Mouse (Mus musculus) spleen, adult 2 months (tissue): ENCODE measurements around the gene Ctsc. TPM values are rescaled to one million over a fixed set of nuclear protein-coding genes. Genes with fewer than 3 reads are reported as not detected.

Experiments used
- DNase-seq, 2 experiments: peaks; one replicate each; pipeline versions ENCODE4 v3.0.0 to v3.0.0-alpha.2; 2012 to 2021; ENCODE audit warnings: low spot score in 2 of 2, low read depth in 1 of 2
- H3K27ac ChIP-seq: fragments of 200-500 bp; 2 replicates; pipeline ENCODE4 v1.5.1; 2012; ENCODE audit warnings: low read length, inconsistent platforms; ENCODE audit not compliant: insufficient read depth
- H3K27me3 ChIP-seq: fragments of 200-500 bp; 2 replicates; pipeline ENCODE4 v1.6.1; 2012; ENCODE audit warnings: mild to moderate bottlenecking, moderate library complexity, low read length, inconsistent platforms; ENCODE audit not compliant: control insufficient read depth, insufficient read depth
- H3K36me3 ChIP-seq: fragments of 200-500 bp; 2 replicates; pipeline ENCODE4 v1.6.1; 2012; ENCODE audit warnings: mild to moderate bottlenecking, low read length, inconsistent platforms; ENCODE audit not compliant: control insufficient read depth, insufficient read depth
- H3K4me1 ChIP-seq: fragments of 200-500 bp; 2 replicates; pipeline ENCODE4 v1.6.1; 2011; ENCODE audit warnings: inconsistent platforms; ENCODE audit not compliant: control insufficient read depth, insufficient read depth, insufficient read length
- H3K4me3 ChIP-seq: fragments of 200-500 bp; 2 replicates; pipeline ENCODE4 v1.5.1; 2011; ENCODE audit warnings: mild to moderate bottlenecking, inconsistent platforms; ENCODE audit not compliant: insufficient read depth, insufficient read length; ENCODE audit errors: extremely low read depth
- CTCF ChIP-seq: fragments of 200-500 bp; IDR thresholded peaks from 2 replicates; pipeline ENCODE4 v1.5.1; 2011; ENCODE audit warnings: mild to moderate bottlenecking, inconsistent platforms; ENCODE audit not compliant: insufficient read depth, insufficient read length, insufficient replicate concordance; ENCODE audit errors: extremely low read depth
- POLR2A ChIP-seq: fragments of 200-500 bp; IDR thresholded peaks from 2 replicates; pipeline ENCODE4 v1.6.1; 2011; ENCODE audit warnings: low read depth, low read length, inconsistent platforms
- whole genome bisulfite sequencing: fragments of 180-500 bp; shearing (Covaris S2); methylation state at CpG from one replicate; pipeline ENCODE4 v1.1.7; 2018; 5-methylcytosine and 5-hydroxymethylcytosine counted together
- polyA plus RNA-seq: library from polyadenylated mRNA; depleted of rRNA; stranded (reverse); fragments of >200 nt; gene quantifications from 2 replicates; pipeline ENCODE4 v1.2.3, GENCODE M21; 2012; rRNA removed

The Ctsc gene
- polyA plus RNA-seq, 1 experiment = 136 TPM

GRCm38 (mm10) chr7:88356871-88357776 is 79.2 kb downstream of the Ctsc start:
- WGBS = 41% methylated on average over 4 of the region's 4 CpGs
- DNase-seq = peak in 1 of 2 experiments; percentile 27
- TF ChIP-seq CTCF (no peak), POLR2A (no peak)
- H3K4me3 ChIP-seq = no peak overlapping the region
- no peak overlapping the region; the same call in 1 of the 2 replicates for H3K27ac ChIP-seq
- no peaks in the 10 kb centered on the region for H3K27me3 ChIP-seq
- no peaks in the 10 kb centered on the region for H3K36me3 ChIP-seq
- no peaks in the 10 kb centered on the region; the same call in 1 of the 2 replicates for H3K4me1 ChIP-seq

DNA sequence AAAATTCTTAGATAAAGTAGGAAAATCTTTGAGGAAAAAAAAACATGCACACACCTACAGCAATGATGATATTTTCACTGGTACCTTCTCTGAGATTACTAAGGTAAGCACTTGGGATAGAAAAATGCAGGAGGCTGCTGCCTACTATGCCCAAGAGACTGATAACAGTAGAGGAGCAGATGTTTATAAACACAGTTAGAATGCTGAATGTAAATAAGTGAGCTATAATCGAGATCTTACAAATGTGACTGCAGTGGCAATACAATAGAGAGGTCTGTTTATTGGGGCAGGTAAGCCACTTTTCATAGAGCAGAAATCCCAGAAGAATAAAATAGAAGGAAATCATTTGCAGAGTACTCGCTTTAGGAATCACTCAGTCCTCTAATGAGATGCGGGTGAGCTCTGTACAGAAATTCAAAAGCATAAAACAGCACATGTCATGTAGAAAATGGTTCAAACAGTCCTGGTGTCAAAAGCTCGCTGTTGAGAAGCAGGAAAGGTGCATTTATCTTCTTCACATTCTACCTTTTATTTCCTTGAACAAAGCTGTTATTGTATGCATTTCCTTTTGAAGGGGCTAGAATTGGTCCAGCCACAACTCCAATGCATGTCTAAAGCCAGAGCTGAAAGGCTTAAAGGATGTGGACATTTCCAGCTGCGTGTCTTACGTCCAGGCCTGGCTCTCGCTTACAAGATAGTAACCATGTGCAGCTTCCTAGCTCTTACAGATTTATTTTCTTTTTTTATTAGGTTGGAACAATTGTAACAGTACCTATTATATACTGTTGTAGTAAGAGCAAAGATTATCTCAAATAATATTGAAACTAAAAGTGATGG is 80.4 kb downstream of the Ctsc start:
- Histone ChIP-seq H3K4me1 (no peaks in the 10 kb centered on the region; the same call in 1 of the 2 replicates), H3K27me3 (no peaks in the 10 kb centered on the region), H3K4me3 (no peak overlapping the region), H3K36me3 (no peaks in the 10 kb centered on the region), H3K27ac (no peak overlapping the region)
- TF ChIP-seq CTCF = no peak
- TF ChIP-seq POLR2A = no peak
- 91% methylated on average over 7 of the region's 7 CpGs for WGBS
- no peak for DNase-seq

Other genes starting within 250 kb of the Ctsc start
- 2.1 and 2.9 TPM in 2 replicates for gene Rab38, start 152.2 kb downstream of the Ctsc start, polyA plus RNA-seq